Mouse (Mus musculus): Measurements from ENCODE around the gene Ikbip. TPM values are rescaled to one million over a fixed set of nuclear protein-coding genes. Genes with fewer than 3 reads are reported as not detected.

Ikbip gene
- polyA plus RNA-seq, 1 experiment from 2014 or later, result 46.1 TPM

DNA sequence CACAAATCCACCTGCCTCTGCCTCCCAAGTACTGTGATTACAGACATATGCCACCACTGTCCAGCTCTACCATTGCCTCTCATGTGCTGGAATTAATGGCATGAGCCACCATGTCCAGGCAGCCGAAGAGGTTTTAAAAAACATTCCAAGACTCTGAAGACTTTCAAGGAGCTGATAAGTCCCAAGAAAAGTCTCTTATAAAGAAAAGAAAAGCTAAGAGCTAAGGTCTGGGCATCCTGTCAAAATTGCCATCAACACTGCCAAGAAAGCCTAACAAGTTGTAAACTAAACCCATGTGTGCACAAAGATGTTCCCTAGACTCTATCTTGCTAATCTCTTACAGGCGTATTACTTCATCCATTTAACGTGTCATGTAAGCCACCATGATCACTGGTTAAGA lies 9.4 kb upstream of the Ikbip start:
- Histone ChIP-seq H3K27ac (ENCODE audit: low read depth, low read length) (no peak overlapping the region), H3K36me3 (ENCODE audit: control insufficient read depth, insufficient read depth, low read length) (peaks cover 11% of the 10 kb centered on the region), H3K4me3 (ENCODE audit: low read depth, low read length) (no peak overlapping the region), H3K9me3 (replicated peaks; ENCODE audit: control insufficient read depth, low read length) (no peaks in the 10 kb centered on the region), H3K4me1 (ENCODE audit: control insufficient read depth, insufficient read depth, low read length) (no peaks in the 10 kb centered on the region), H3K4me2 (no peak overlapping the region), H3K9ac (ENCODE audit: low read depth, low read length) (no peak overlapping the region), H3K27me3 (ENCODE audit: control insufficient read depth, insufficient read depth, low read length) (no peaks in the 10 kb centered on the region)
- ATAC-seq (replicated peaks; ENCODE audit: insufficient number of reproducible peaks, low FRiP score, low TSS enrichment), result no peak
- 83% methylated on average over 3 of the region's 3 CpGs for WGBS (ENCODE audit: insufficient replicate concordance)

- Histone ChIP-seq H3K27ac (ENCODE audit: low read depth, low read length) (no peak overlapping the region), H3K27me3 (ENCODE audit: control insufficient read depth, insufficient read depth, low read length) (no peaks in the 10 kb centered on the region), H3K9ac (ENCODE audit: low read depth, low read length) (no peak overlapping the region), H3K9me3 (replicated peaks; ENCODE audit: control insufficient read depth, low read length) (no peaks in the 10 kb centered on the region), H3K4me3 (ENCODE audit: low read depth, low read length) (no peak overlapping the region), H3K36me3 (ENCODE audit: control insufficient read depth, insufficient read depth, low read length) (peaks cover 7% of the 10 kb centered on the region), H3K4me2 (no peak overlapping the region), H3K4me1 (ENCODE audit: control insufficient read depth, insufficient read depth, low read length) (no peaks in the 10 kb centered on the region)
- ATAC-seq (replicated peaks; ENCODE audit: insufficient number of reproducible peaks, low FRiP score, low TSS enrichment), result no peak
- WGBS (ENCODE audit: insufficient replicate concordance), result 76% methylated on average over 2 of the region's 2 CpGs
Measured at GRCm38 (mm10) chr10:91076667-91077066, 6.1 kb upstream of the Ikbip start.

GRCm38 (mm10) chr10:91080540-91080939 lies 2.2 kb upstream of the Ikbip start:
- Histone ChIP-seq H3K27ac (ENCODE audit: low read depth, low read length) (no peak overlapping the region), H3K4me3 (ENCODE audit: low read depth, low read length) (no peak overlapping the region), H3K36me3 (ENCODE audit: control insufficient read depth, insufficient read depth, low read length) (peaks cover 7% of the 10 kb centered on the region), H3K4me2 (no peak overlapping the region), H3K4me1 (ENCODE audit: control insufficient read depth, insufficient read depth, low read length) (peaks cover 6% of the 10 kb centered on the region; the same call in 1 of the 2 replicates), H3K9ac (ENCODE audit: low read depth, low read length) (no peak overlapping the region), H3K9me3 (replicated peaks; ENCODE audit: control insufficient read depth, low read length) (no peaks in the 10 kb centered on the region), H3K27me3 (ENCODE audit: control insufficient read depth, insufficient read depth, low read length) (no peaks in the 10 kb centered on the region)
- WGBS (ENCODE audit: insufficient replicate concordance), result 75% methylated on average over 5 of the region's 5 CpGs
- ATAC-seq (replicated peaks; ENCODE audit: insufficient number of reproducible peaks, low FRiP score, low TSS enrichment), result no peak

GRCm38 (mm10) chr10:91081959-91082507 lies 707 bp upstream of the Ikbip start:
- peaks cover under 1% of the 10 kb centered on the region; the same call in 1 of the 2 replicates for H3K36me3 ChIP-seq (ENCODE audit: control insufficient read depth, insufficient read depth, low read length)
- H3K27ac ChIP-seq (ENCODE audit: low read depth, low read length), result peak overlapping the region; percentile 86
- no peaks in the 10 kb centered on the region for H3K27me3 ChIP-seq (ENCODE audit: control insufficient read depth, insufficient read depth, low read length)
- peak overlapping the region; percentile 90 for H3K9ac ChIP-seq (ENCODE audit: low read depth, low read length)
- H3K4me1 ChIP-seq (ENCODE audit: control insufficient read depth, insufficient read depth, low read length), result peaks cover 6% of the 10 kb centered on the region; the same call in 1 of the 2 replicates
- peak; percentile 31; the same call in 1 of the 2 replicates for ATAC-seq (replicated peaks; ENCODE audit: insufficient number of reproducible peaks, low FRiP score, low TSS enrichment)
- under 1% methylated on average over 27 of the region's 27 CpGs for WGBS (ENCODE audit: insufficient replicate concordance)
- H3K9me3 ChIP-seq (replicated peaks; ENCODE audit: control insufficient read depth, low read length), result no peaks in the 10 kb centered on the region
- H3K4me2 ChIP-seq, result peak overlapping the region; percentile 82
- peak overlapping the region; percentile 95 for H3K4me3 ChIP-seq (ENCODE audit: low read depth, low read length)

GRCm38 (mm10) chr10:91083393-91083927 lies 720 bp downstream of the Ikbip start:
- peak overlapping the region; percentile 86 for H3K9ac ChIP-seq (ENCODE audit: low read depth, low read length)
- WGBS (ENCODE audit: insufficient replicate concordance), result 45% methylated on average over 12 of the region's 12 CpGs
- no peaks in the 10 kb centered on the region for H3K9me3 ChIP-seq (replicated peaks; ENCODE audit: control insufficient read depth, low read length)
- H3K4me1 ChIP-seq (ENCODE audit: control insufficient read depth, insufficient read depth, low read length), result peaks cover 6% of the 10 kb centered on the region; the same call in 1 of the 2 replicates
- H3K27ac ChIP-seq (ENCODE audit: low read depth, low read length), result peak overlapping the region; percentile 84
- H3K4me3 ChIP-seq (ENCODE audit: low read depth, low read length), result peak overlapping the region; percentile 95
- no peaks in the 10 kb centered on the region for H3K27me3 ChIP-seq (ENCODE audit: control insufficient read depth, insufficient read depth, low read length)
- ATAC-seq (replicated peaks; ENCODE audit: insufficient number of reproducible peaks, low FRiP score, low TSS enrichment), result peak; percentile 5; the same call in 1 of the 2 replicates
- H3K36me3 ChIP-seq (ENCODE audit: control insufficient read depth, insufficient read depth, low read length), result no peaks in the 10 kb centered on the region; the same call in 1 of the 2 replicates
- peak overlapping the region; percentile 82 for H3K4me2 ChIP-seq

DNA sequence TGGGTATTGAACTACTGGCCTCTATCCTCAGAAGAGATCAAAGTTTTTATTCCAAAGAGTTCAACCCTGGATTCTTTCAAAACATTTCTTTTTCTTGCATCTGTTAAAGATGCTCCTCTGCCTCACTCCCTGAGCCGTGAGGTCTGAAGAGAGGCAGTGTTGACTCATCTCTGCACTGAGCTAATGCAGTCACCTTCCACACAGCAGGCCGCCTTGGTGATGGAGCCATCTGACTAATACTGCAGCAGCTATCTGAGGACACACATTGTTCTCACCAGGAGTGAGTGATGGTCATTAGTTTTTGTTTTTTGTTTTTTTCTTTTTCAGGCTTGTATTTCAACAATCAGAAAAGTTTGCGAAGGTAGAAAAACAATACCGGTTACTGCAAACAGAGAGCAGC lies 10.1 kb downstream of the Ikbip start:
- Histone ChIP-seq H3K4me1 (ENCODE audit: control insufficient read depth, insufficient read depth, low read length) (no peaks in the 10 kb centered on the region), H3K9me3 (replicated peaks; ENCODE audit: control insufficient read depth, low read length) (no peaks in the 10 kb centered on the region), H3K4me2 (no peak overlapping the region), H3K27ac (ENCODE audit: low read depth, low read length) (no peak overlapping the region), H3K4me3 (ENCODE audit: low read depth, low read length) (no peak overlapping the region), H3K36me3 (ENCODE audit: control insufficient read depth, insufficient read depth, low read length) (peaks cover 11% of the 10 kb centered on the region; the same call in 1 of the 2 replicates), H3K9ac (ENCODE audit: low read depth, low read length) (no peak overlapping the region), H3K27me3 (ENCODE audit: control insufficient read depth, insufficient read depth, low read length) (no peaks in the 10 kb centered on the region)
- ATAC-seq (replicated peaks; ENCODE audit: insufficient number of reproducible peaks, low FRiP score, low TSS enrichment), result no peak
- 81% methylated on average over 4 of the region's 4 CpGs for WGBS (ENCODE audit: insufficient replicate concordance)

DNA sequence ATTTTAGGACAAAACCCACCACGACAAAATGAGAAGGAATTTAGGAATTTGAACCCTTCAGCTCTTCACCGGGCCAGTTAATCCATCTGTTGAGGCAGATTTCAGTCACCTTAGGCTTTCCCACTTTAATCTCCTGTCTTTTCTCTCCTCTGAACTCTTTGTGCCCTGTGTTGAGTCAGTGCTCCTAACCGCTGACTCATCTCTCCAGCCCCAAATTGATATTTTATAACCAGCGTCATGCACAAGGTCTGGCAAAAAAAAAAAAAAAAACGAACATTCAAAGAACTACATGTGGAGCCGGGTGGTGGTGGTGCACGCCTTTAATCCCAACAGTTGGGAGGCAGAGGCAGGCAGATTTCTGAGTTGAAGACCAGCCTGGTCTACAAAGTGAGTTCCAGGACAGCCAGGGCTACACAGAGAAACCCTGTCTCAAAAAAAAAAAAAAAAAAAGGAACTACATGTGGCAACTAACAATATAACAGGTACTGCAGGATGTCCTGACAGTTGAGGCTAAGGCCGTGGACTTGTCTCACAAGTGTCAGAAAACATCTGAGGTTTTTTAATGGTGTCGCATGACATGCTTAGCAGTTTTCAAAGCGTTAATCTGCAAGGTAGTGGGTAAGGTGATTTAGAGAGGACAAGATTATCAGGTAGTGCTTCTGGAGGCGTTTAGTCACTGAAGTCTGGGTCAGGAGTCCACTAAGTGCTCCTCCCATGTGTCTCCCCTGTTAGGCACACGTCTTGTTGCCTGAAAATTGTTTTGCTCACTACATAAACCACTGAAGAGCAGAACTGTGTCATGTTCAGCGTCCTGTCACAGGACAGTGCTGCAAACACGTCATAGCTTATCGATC lies 11.7 kb downstream of the Ikbip start:
- WGBS (ENCODE audit: insufficient replicate concordance), result 79% methylated on average over 15 of the region's 15 CpGs
- Histone ChIP-seq H3K9ac (ENCODE audit: low read depth, low read length) (no peak overlapping the region), H3K4me3 (ENCODE audit: low read depth, low read length) (no peak overlapping the region), H3K27ac (ENCODE audit: low read depth, low read length) (no peak overlapping the region), H3K36me3 (ENCODE audit: control insufficient read depth, insufficient read depth, low read length) (peaks cover 11% of the 10 kb centered on the region; the same call in 1 of the 2 replicates), H3K4me1 (ENCODE audit: control insufficient read depth, insufficient read depth, low read length) (no peaks in the 10 kb centered on the region), H3K9me3 (replicated peaks; ENCODE audit: control insufficient read depth, low read length) (no peaks in the 10 kb centered on the region), H3K4me2 (no peak overlapping the region), H3K27me3 (ENCODE audit: control insufficient read depth, insufficient read depth, low read length) (no peaks in the 10 kb centered on the region)
- ATAC-seq (replicated peaks; ENCODE audit: insufficient number of reproducible peaks, low FRiP score, low TSS enrichment), result no peak

DNA sequence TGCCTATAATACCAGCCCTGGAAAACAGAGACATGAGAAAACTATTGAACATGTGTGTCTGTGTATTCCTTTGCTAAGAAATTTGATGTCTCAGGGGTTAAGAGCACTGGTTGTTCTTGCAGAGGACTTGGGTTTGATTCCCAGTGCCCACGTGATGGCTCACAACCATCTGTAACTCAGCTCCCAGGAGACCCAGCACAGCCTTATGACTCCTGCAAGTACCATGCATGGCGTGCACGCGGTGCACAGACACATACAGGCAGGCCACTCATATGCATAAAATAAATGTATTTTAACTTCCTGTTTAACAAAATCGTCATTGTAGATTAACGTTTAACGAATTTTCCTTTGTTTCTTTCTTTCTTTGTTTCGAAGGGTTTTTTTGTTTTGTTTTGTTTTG lies 15.3 kb downstream of the Ikbip start:
- Histone ChIP-seq H3K4me3 (ENCODE audit: low read depth, low read length) (no peak overlapping the region), H3K27ac (ENCODE audit: low read depth, low read length) (no peak overlapping the region), H3K9me3 (replicated peaks; ENCODE audit: control insufficient read depth, low read length) (no peaks in the 10 kb centered on the region), H3K4me2 (no peak overlapping the region), H3K9ac (ENCODE audit: low read depth, low read length) (no peak overlapping the region), H3K4me1 (ENCODE audit: control insufficient read depth, insufficient read depth, low read length) (no peaks in the 10 kb centered on the region), H3K36me3 (ENCODE audit: control insufficient read depth, insufficient read depth, low read length) (peaks cover 15% of the 10 kb centered on the region; the same call in 1 of the 2 replicates), H3K27me3 (ENCODE audit: control insufficient read depth, insufficient read depth, low read length) (no peaks in the 10 kb centered on the region)
- WGBS (ENCODE audit: insufficient replicate concordance), result 84% methylated on average over 8 of the region's 8 CpGs
- ATAC-seq (replicated peaks; ENCODE audit: insufficient number of reproducible peaks, low FRiP score, low TSS enrichment), result no peak

Measured in heart, embryonic 11.5 days (tissue).